Comparison of ENCODE assay signal across 27 mouse cellular contexts in genomic region chr1:74117876-74118275, GRCm38 (mm10). TPM values are rescaled to one million over a fixed set of nuclear protein-coding genes. Genes with fewer than 3 reads are reported as not detected.
DNase-seq lines count a peak whose midpoint lies in the region; ATAC-seq and TF ChIP-seq lines count a peak whose summit lies in the region.
"Had no signal": no experiment of that assay in that cellular context is flagged by ENCODE, and none has a peak within 500 bp of the region (broad histone marks: within the 10 kb centered on the region; RNA-seq: fewer than 3 reads in every experiment).

No protein-coding gene starts in this region.

- peaks cover 18% of the 10 kb centered on the region for H3K4me1 ChIP-seq in kidney, embryonic 15.5 days
- H3K4me1 ChIP-seq in kidney, embryonic 16.5 days (ENCODE audit: insufficient read depth, low read length): peaks cover 12% of the 10 kb centered on the region
- H3K4me1 ChIP-seq in liver, adult 2 months (ENCODE audit: control insufficient read depth, insufficient read depth, low read length): peaks cover 8% of the 10 kb centered on the region
- no peaks in the 10 kb centered on the region; the same call in 1 of the 2 replicates for H3K4me1 ChIP-seq in liver, embryonic 11.5 days (replicated peaks; ENCODE audit: control insufficient read depth, insufficient read depth, low read length)

- H3K9me3 ChIP-seq in kidney, embryonic 15.5 days (replicated peaks): no peaks in the 10 kb centered on the region
- H3K9me3 ChIP-seq in kidney, embryonic 16.5 days (ENCODE audit: low read length): no peaks in the 10 kb centered on the region
- no peaks in the 10 kb centered on the region for H3K9me3 ChIP-seq in liver, embryonic 11.5 days (ENCODE audit: control insufficient read depth, low read length)
- H3K9me3 ChIP-seq: forebrain, embryonic 10.5 days; forebrain, embryonic 13.5 days; G1E; heart, embryonic 13.5 days; hindbrain, embryonic 10.5 days; hindbrain, embryonic 13.5 days had no signal

- no peak for ATAC-seq in kidney, embryonic 15.5 days (replicated peaks; ENCODE audit: low FRiP score)
- ATAC-seq in kidney, embryonic 16.5 days (ENCODE audit: low FRiP score, low TSS enrichment): no peak
- no peak for ATAC-seq in liver, embryonic 11.5 days (replicated peaks; ENCODE audit: low FRiP score)
- ATAC-seq: forebrain, embryonic 13.5 days; forebrain, embryonic 16.5 days; hindbrain, embryonic 16.5 days; Patski had no signal

- no peaks in the 10 kb centered on the region; the same call in 1 of the 2 replicates for H3K79me2 ChIP-seq in liver, adult 2 months (ENCODE audit: control insufficient read depth, insufficient read depth, low read length)

- no peak for TF ChIP-seq CTCF in liver, adult 2 months (IDR thresholded peaks at IDR 0.05; ENCODE audit: low read depth, low read length)

- 90% methylated on average over 6 of the region's 6 CpGs for WGBS in kidney, embryonic 15.5 days
- 89% methylated on average over 6 of the region's 6 CpGs for WGBS in kidney, embryonic 16.5 days
- WGBS in liver, adult 2 months: 40% methylated on average over 6 of the region's 6 CpGs
- 79% methylated on average over 6 of the region's 6 CpGs for WGBS in liver, embryonic 11.5 days

- no peak overlapping the region for H3K9ac ChIP-seq in kidney, embryonic 15.5 days
- H3K9ac ChIP-seq in kidney, embryonic 16.5 days (replicated peaks; ENCODE audit: low read length): no peak overlapping the region
- no peak overlapping the region for H3K9ac ChIP-seq in liver, adult 2 months (ENCODE audit: low read depth, low read length)
- H3K9ac ChIP-seq in liver, embryonic 11.5 days (ENCODE audit: low read depth, low read length): no peak overlapping the region
- H3K9ac ChIP-seq: forebrain, embryonic 13.5 days; heart, embryonic 13.5 days; hindbrain, embryonic 13.5 days had no signal

- no peak overlapping the region for H3K4me2 ChIP-seq in kidney, embryonic 15.5 days
- H3K4me2 ChIP-seq in kidney, embryonic 16.5 days (replicated peaks; ENCODE audit: low read depth, low read length): no peak overlapping the region
- no peak overlapping the region for H3K4me2 ChIP-seq in liver, embryonic 11.5 days
- H3K4me2 ChIP-seq: forebrain, embryonic 13.5 days; heart, embryonic 13.5 days; hindbrain, embryonic 13.5 days had no signal

- peaks cover 17% of the 10 kb centered on the region; the same call in 1 of the 2 replicates for H3K27me3 ChIP-seq in kidney, embryonic 15.5 days
- no peaks in the 10 kb centered on the region for H3K27me3 ChIP-seq in kidney, embryonic 16.5 days (ENCODE audit: insufficient read depth, low read length)
- no peaks in the 10 kb centered on the region for H3K27me3 ChIP-seq in liver, adult 2 months (ENCODE audit: control insufficient read depth, insufficient read depth, low read length)
- peaks cover 22% of the 10 kb centered on the region for H3K27me3 ChIP-seq in liver, embryonic 11.5 days (replicated peaks; ENCODE audit: control insufficient read depth, insufficient read depth, low read length)
- H3K27me3 ChIP-seq: Patski had no signal

- H3K36me3 ChIP-seq in kidney, embryonic 15.5 days: no peaks in the 10 kb centered on the region
- no peaks in the 10 kb centered on the region for H3K36me3 ChIP-seq in kidney, embryonic 16.5 days (ENCODE audit: insufficient read depth, low read length)
- H3K36me3 ChIP-seq in liver, adult 2 months (ENCODE audit: control insufficient read depth, insufficient read depth, low read length): no peaks in the 10 kb centered on the region
- no peaks in the 10 kb centered on the region for H3K36me3 ChIP-seq in liver, embryonic 11.5 days (ENCODE audit: control insufficient read depth, insufficient read depth, low read length)
- H3K36me3 ChIP-seq: forebrain, embryonic 10.5 days; G1E; heart, embryonic 13.5 days; hindbrain, embryonic 10.5 days; hindbrain, embryonic 13.5 days had no signal

- H3K27ac ChIP-seq in kidney, embryonic 15.5 days: no peak overlapping the region
- H3K27ac ChIP-seq in kidney, embryonic 16.5 days (ENCODE audit: low read length): no peak overlapping the region
- no peak overlapping the region for H3K27ac ChIP-seq in liver, adult 2 months (replicated peaks; ENCODE audit: insufficient read depth, low read depth, low read length)
- no peak overlapping the region for H3K27ac ChIP-seq in liver, embryonic 11.5 days (ENCODE audit: low read depth, low read length)
- H3K27ac ChIP-seq: forebrain, embryonic 10.5 days; forebrain, embryonic 13.5 days; heart, embryonic 13.5 days; hindbrain, embryonic 10.5 days; hindbrain, embryonic 13.5 days had no signal

- DNase-seq in heart, adult 18-20 months: peak; percentile 55 to 76
- no peak for DNase-seq in heart, postnatal 4 days
- peak; percentile 57 for DNase-seq in kidney, adult 11 months
- peak; percentile 49 for DNase-seq in kidney, adult 9 months
- DNase-seq in liver, adult 2 months (ENCODE audit: extremely low read depth, low read depth, low spot score): peak; percentile 63
- DNase-seq in liver, embryonic 11.5 days (ENCODE audit: low spot score): no peak
- DNase-seq: adrenal gland, postnatal 10 days; adrenal gland, postnatal 36 days; B cell, adult 2 months; cerebellum, adult 18-20 months; cerebellum, adult 9-10 months; cerebellum, postnatal 14 days; gastrocnemius, postnatal 10 days; gastrocnemius, postnatal 36 days had no signal

- TF ChIP-seq POLR2A in liver, adult 2 months (IDR thresholded peaks at IDR 0.05; ENCODE audit: extremely low read depth, insufficient read depth, low read length): no peak

- no peak overlapping the region for H3K4me3 ChIP-seq in kidney, embryonic 15.5 days (replicated peaks)
- H3K4me3 ChIP-seq in kidney, embryonic 16.5 days (ENCODE audit: low read length): no peak overlapping the region
- no peak overlapping the region for H3K4me3 ChIP-seq in liver, adult 2 months (ENCODE audit: insufficient read depth, low read depth, low read length)
- no peak overlapping the region for H3K4me3 ChIP-seq in liver, embryonic 11.5 days (ENCODE audit: low read depth, low read length)
- H3K4me3 ChIP-seq: forebrain, embryonic 10.5 days; forebrain, embryonic 13.5 days; heart, embryonic 13.5 days; hindbrain, embryonic 10.5 days; hindbrain, embryonic 13.5 days had no signal

RNA-seq across cellular contexts. Expression of gene Tns1, which starts 6.4 kb away (rescaled TPM):
- total RNA-seq in heart, adult 18-20 months (2021): 100 to 1,000 TPM; 636 to 666 TPM
- total RNA-seq in heart, postnatal 4 days (2021): 100 to 1,000 TPM; 463 to 468 TPM
- 62.7 and 70.9 TPM in 2 replicates for polyA plus RNA-seq in kidney, embryonic 15.5 days (2015; fragmentation: Nextera tagmentation; extraction: Ambion mirVana)
- 77.3 and 78.3 TPM in 2 replicates for polyA plus RNA-seq in kidney, embryonic 16.5 days (2015; fragmentation: Nextera tagmentation; extraction: Ambion mirVana)
- total RNA-seq in liver, adult 2 months (2014; rRNA removed): 17.9 and 25.2 TPM in 2 replicates
- 42.1 and 47.9 TPM in 2 replicates for polyA plus RNA-seq in liver, adult 2 months (2012; rRNA removed)
- 19.4 and 20.4 TPM in 2 replicates for polyA plus RNA-seq in liver, embryonic 11.5 days (2014; fragmentation: Nextera tagmentation; extraction: Ambion mirVana)

RNA-seq across cellular contexts. Expression of gene Rufy4, which starts 7.5 kb away (rescaled TPM):
- total RNA-seq in heart, adult 18-20 months (2021): under 1 TPM; 0.84 to 0.95 TPM
- total RNA-seq in heart, postnatal 4 days (2021): 1 to 10 TPM; 1.1 to 1.2 TPM
- 0.17 and 0.40 TPM in 2 replicates for polyA plus RNA-seq in kidney, embryonic 15.5 days (2015; fragmentation: Nextera tagmentation; extraction: Ambion mirVana)
- 0.22 and 0.32 TPM in 2 replicates for polyA plus RNA-seq in kidney, embryonic 16.5 days (2015; fragmentation: Nextera tagmentation; extraction: Ambion mirVana)
- total RNA-seq in liver, adult 2 months (2014; rRNA removed): 0.20 and 0.37 TPM in 2 replicates
- 0.09 and 0.32 TPM in 2 replicates for polyA plus RNA-seq in liver, adult 2 months (2012; rRNA removed)
- polyA plus RNA-seq in liver, embryonic 11.5 days (2014; fragmentation: Nextera tagmentation; extraction: Ambion mirVana): 0.17 and 0.34 TPM in 2 replicates
- total RNA-seq: CH12.LX had no signal
- polyA plus RNA-seq: G1E had no signal

RNA-seq across cellular contexts. Expression of gene Cxcr2, which starts 35.9 kb away (rescaled TPM):
- under 1 TPM in 1 of 2 experiments, not detected in 1; 0.44 TPM for total RNA-seq in heart, adult 18-20 months (2021)
- total RNA-seq in heart, postnatal 4 days (2021): under 1 TPM; 0.11 to 0.17 TPM
- 0.12 and 0.16 TPM in 2 replicates for polyA plus RNA-seq in kidney, embryonic 15.5 days (2015; fragmentation: Nextera tagmentation; extraction: Ambion mirVana)
- polyA plus RNA-seq in kidney, embryonic 16.5 days (2015; fragmentation: Nextera tagmentation; extraction: Ambion mirVana): 0.11 and 0.24 TPM in 2 replicates
- 0.07 TPM in 1 of 2 replicates, not detected in the other for total RNA-seq in liver, adult 2 months (2014; rRNA removed)
- polyA plus RNA-seq in liver, adult 2 months (2012; rRNA removed): 0.13 and 0.15 TPM in 2 replicates
- 0.47 and 0.70 TPM in 2 replicates for polyA plus RNA-seq in liver, embryonic 11.5 days (2014; fragmentation: Nextera tagmentation; extraction: Ambion mirVana)
- total RNA-seq: gastrocnemius, adult 18-20 months; gastrocnemius, postnatal 36 days had no signal
- polyA plus RNA-seq: G1E; heart, embryonic 13.5 days had no signal

Comparison
In these comparisons a context has a peak if more than half of its experiments do, and no peak if none do; other contexts are left out.
1. DNase-seq: peak in heart, adult 18-20 months (2 of 2), kidney, adult 11 months (single experiment), kidney, adult 9 months (single experiment) and liver, adult 2 months (single experiment); none in heart, postnatal 4 days (single experiment) and liver, embryonic 11.5 days (single experiment).